Mouse (Mus musculus) adrenal gland, adult 2 months (tissue): ENCODE data around the gene Atf7ip. TPM values are rescaled to one million over a fixed set of nuclear protein-coding genes. Genes with fewer than 3 reads are reported as not detected.
"Not testable (repeated sequence)": the region's sequence is repeated elsewhere in the genome, so short reads cannot be mapped to it uniquely, and the experiment has no call there.

Experiments
- DNase-seq: peaks from one replicate; pipeline ENCODE4 v3.0.0; 2021
- long read RNA-seq: library from polyadenylated mRNA; stranded (forward); transcript quantifications from one replicate; pipeline ENCODE4 v2.0.0, GENCODE M21; 2021
- polyA plus RNA-seq: library from polyadenylated mRNA; depleted of rRNA; stranded (reverse); fragments of >200 nt; gene quantifications from 2 replicates; pipeline ENCODE4 v1.2.3, GENCODE M21; 2012; rRNA removed
- total RNA-seq, 2 experiments: library from RNA; stranded (reverse); gene quantifications; 2 replicates each; pipeline ENCODE4 v1.2.3; 2021

Gene Atf7ip
- total RNA-seq: 10 to 100 TPM; 60.9 to 62.4 TPM
- polyA plus RNA-seq: 16.4 and 21.6 TPM in 2 replicates
- long read RNA-seq, partial matches to known transcripts: 0 of 3 reads
- long read RNA-seq, other reads (novel, unspliced or antisense): 3 of 3 reads

- DNase-seq: not testable (repeated sequence)
These were observed at the start of gene Atf7ip for GRCm38 (mm10) chr6:136505867-136506266. Gene Atf7ip (plus strand): TSS chr6:136506167.

- peak; percentile 26 for DNase-seq
These were observed 49.7 kb upstream of the Atf7ip start for GRCm38 (mm10) chr6:136456302-136456701.

GRCm38 (mm10) chr6:136459156-136459555 lies 46.8 kb upstream of the Atf7ip start:
- no peak for DNase-seq

DNA sequence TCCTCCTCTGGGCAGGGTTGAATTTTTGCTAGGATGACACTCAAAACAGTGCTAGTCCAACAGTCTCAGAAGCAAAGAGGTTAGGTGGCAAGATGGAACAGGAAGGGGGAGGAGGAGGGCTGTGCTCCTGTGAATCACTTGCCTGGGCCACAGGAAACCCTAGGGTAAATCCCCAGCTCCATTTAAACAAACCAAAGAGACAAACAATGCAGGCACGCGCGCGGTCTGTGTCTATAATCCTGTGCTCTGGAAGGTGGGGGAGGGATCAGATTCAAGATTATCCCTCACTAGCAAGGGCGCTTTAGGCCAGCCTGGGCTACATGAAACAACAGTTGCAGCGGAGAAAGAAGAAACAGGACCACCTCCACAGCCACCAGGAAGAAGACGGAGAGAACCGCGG lies 42.5 kb upstream of the Atf7ip start:
- DNase-seq: peak; percentile 2

DNA sequence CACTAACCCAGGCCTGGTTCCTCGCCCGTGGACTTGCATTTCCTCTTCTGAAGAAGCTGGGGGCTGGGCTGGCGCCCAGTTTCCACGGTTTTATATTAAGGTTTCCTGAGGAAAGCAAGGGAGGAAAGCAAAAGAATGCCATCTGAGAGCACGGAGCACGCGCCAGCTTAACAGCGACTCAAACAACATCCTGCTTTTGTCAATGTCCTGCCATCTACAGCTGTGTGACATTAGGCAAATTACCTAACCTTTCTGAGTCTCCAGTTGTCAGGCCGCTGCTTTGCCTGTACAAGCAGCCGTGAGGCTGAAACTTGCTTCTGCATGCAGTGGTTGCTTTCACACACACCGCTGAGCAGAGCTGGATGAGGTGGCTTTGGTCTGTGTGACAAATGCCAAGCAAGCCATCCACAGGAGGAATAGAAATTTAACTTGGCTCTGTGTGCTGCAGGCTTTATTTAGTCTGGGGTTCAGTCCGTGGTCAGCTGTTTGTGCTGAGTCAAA lies 41.8 kb upstream of the Atf7ip start:
- DNase-seq: peak; percentile 44

GRCm38 (mm10) chr6:136465021-136465420 lies 40.9 kb upstream of the Atf7ip start:
- peak; percentile 39 for DNase-seq

- peak; percentile 73 for DNase-seq
These were observed 40.0 kb upstream of the Atf7ip start for GRCm38 (mm10) chr6:136465959-136466381.

DNA sequence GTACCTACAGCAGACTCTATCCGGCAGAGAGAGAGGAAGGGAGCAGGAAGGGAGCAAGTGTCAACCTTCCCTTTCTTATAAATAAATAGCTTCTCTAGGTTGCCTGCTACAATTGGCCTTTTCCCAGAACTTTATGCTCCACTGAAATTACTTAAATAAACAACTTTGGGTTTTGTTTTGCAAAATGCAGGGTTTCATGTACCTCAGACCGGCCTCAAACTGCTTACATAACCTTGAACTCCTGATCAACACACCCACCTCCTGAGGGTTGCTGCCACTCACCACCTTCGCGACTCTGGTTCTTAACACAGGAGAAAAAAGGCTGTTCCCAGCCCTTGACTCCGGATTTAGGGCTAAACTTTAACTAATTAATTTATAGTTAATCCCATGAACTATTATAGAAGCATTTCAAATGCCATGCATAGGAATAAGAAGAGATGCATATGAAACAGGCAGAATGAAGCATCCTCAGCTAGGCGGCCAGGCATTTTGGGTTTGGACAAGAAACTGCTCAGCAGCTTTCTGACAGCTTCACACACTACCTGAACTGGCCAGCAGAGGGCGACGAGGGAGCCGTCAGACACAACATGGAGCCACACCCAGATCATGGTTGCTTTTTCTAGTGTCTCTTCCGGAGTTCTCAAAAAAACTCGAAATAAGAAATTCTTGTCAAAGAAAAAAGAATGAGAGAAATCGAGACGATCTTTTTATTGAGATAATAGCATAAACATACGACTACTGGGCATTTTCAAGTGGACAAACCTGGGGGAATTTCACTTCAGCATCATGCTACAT lies 38.8 kb upstream of the Atf7ip start:
- DNase-seq: peak; percentile 87

- DNase-seq: peak; percentile 23
These were observed 38.1 kb upstream of the Atf7ip start for GRCm38 (mm10) chr6:136467837-136468236.

DNA sequence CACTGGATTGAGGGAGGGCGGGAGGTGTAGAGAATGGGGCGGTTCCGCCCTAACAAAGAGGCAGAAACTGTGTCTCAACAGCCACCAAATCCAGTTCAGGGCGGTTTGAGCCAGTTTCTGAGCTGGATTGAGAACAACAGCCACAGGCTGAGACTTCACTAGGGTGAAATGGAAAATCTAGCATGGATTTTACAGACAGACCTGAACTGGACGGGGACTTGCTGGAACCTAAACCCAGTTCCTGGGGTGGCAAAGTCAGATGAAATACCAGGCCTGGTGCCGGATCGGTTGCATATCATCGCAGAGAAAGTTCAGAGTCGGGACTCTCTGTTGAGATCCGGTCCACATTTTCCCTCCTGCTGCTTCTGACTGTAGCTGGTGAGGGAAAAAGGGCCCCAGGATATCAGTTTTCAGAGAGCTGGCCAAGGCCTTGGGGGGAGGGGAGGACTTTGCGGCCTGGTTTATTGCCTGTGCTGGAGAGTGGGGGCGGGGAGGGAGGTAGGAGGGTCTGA lies 37.5 kb upstream of the Atf7ip start:
- DNase-seq: peak; percentile 95

- peak; percentile 44 for DNase-seq
These were observed 36.8 kb upstream of the Atf7ip start for GRCm38 (mm10) chr6:136468974-136469792.

DNA sequence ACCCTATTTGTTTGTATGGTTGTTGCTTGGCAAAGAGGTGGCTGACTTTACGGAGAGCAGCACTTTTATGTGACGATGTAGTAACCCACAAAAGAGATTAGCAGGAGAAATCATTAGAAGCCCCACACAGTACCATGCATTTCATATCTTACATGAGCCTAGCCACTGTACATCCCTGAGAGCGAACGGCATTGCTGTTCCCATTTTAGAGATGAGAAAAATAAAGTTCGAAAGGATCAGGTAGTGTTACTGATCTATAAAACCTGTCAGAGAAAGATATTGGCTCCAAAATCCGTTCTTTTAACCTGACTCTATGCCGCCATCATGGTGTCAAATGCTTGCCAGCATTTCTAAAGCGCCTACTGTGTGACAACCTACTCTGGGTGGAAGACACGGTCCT lies 36.2 kb upstream of the Atf7ip start:
- DNase-seq: no peak

DNA sequence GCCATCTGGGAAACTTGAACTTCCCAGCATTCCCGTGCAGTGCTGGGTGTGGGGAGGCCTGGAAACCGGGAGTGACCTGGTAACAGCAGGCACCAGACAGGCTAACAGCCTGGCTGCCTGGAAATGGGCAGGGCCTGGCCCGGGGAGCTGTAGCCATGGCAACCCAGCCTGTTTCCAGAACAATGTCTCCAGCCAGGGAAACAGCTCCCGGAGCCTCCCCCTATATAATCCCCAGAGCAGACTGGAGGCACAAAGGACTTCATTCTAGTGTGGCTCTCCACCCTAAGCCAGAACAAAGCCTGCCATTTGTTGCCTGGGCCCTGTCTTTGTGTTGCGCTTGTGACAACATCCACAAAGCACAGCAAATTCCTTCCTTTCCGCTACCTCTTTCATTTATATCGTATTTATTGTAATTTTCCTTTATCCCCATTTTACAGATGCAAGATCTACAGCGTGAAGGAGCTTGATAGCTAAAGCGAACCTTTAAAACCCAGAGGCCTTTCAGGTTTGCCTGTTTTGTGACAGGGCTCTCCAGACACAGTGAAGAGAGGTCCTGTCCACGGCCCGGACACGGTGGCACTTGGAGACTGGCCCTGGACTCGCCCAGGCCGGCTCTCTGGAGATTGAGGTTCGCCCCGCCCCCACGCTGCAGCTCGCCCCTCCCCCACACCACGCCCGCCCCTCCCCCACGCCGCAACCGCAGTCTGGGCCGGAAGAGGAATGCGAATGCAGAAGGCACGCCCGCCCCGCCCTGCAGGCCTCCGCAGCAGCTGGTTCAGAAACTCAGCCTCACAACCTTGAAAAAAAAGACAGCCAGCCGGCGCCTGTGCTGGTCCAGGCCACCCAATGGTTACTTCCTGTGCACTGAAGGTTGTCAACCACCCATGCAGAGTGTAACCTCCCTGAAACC lies 35.4 kb upstream of the Atf7ip start:
- peak; percentile 85 for DNase-seq

GRCm38 (mm10) chr6:136471601-136472000 lies 34.4 kb upstream of the Atf7ip start:
- peak; percentile 21 for DNase-seq

DNA sequence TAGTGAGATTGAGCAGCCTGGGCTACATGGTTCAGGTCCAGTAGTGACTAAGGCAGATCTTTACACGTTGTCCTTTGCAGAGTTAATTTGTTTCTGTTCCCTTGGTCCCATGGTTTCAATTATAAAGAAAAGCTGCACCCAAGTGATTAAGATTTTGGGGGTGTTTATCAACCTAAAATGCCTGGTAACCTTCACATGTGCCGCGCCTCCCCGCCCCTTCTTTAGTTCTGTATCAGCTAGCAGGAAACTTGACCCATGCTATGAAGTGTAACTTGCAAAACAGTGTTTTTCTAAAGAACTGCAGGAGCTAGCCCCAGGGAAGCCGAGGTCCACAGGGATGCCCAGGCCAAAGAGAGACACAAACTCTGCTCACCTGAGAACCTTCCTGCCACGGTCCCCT lies 33.2 kb upstream of the Atf7ip start:
- DNase-seq: no peak

GRCm38 (mm10) chr6:136473472-136474129 lies 32.4 kb upstream of the Atf7ip start:
- no peak for DNase-seq

- peak; percentile 36 for DNase-seq
These were observed 30.7 kb upstream of the Atf7ip start for GRCm38 (mm10) chr6:136475171-136475860.

DNA sequence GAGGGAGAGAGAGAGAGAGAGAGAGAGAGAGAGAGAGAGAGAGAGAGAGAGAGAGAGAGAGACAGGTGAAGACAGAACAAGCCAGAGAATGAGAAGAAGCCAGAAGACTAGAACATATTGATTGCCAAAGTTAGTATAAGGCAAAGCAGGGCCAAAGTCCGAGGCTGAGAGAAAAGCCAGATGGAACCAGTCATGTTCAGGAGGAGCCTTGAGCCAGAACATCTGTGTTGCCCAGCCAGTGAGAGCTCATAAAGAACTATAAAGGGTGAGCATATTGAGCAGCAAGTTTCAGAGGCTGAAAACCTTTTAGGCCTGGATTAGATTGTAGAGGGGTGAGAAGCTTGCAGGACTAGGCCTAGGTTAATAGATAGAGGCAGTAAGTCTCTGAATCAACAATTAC lies 28.1 kb upstream of the Atf7ip start:
- no peak for DNase-seq

DNA sequence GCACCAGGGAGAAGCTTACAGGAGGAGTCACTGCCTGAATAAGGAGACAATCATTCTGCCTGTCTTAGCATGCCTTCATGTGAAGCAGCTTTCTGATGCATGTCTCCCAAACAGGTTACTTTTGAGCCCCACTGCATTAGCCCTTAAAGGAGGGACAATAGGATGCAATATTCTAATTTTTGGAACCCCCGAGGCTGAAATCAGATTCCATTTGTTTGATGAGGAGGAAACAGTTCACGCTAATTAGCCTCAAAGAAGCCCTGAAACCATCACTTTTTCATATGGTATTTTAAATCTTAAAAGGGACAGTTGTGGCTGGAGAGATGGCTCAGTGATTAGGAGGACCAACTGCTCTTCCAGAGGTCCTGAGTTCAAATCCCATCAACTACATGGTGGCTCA lies 22.4 kb upstream of the Atf7ip start:
- DNase-seq: no peak

DNA sequence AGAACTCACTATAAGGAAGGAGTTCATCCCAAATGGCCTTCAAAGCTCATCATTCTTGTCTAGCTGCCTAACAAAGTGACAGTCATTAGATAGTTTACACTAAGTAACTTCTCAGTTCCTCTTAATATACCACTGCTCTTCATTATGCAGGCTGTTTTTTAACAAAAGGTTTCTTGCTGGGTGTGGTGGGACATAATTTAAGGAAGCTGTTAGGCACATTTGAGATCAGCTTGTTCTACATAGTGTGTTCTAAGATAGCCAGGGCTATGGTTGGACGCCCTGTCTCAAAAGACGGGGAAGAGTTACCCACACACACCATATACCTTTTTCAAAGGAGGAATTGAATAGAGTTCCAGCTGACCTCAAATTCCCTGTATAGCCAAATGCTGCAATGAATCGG lies 21.9 kb upstream of the Atf7ip start:
- DNase-seq: no peak
